Mouse (Mus musculus): ENCODE results near the gene Ncoa3. TPM values are rescaled to one million over a fixed set of nuclear protein-coding genes. Genes with fewer than 3 reads are reported as not detected.

Gene Ncoa3
- 73.6 and 83.4 TPM in 2 replicates for total RNA-seq (2012; rRNA removed)

DNA sequence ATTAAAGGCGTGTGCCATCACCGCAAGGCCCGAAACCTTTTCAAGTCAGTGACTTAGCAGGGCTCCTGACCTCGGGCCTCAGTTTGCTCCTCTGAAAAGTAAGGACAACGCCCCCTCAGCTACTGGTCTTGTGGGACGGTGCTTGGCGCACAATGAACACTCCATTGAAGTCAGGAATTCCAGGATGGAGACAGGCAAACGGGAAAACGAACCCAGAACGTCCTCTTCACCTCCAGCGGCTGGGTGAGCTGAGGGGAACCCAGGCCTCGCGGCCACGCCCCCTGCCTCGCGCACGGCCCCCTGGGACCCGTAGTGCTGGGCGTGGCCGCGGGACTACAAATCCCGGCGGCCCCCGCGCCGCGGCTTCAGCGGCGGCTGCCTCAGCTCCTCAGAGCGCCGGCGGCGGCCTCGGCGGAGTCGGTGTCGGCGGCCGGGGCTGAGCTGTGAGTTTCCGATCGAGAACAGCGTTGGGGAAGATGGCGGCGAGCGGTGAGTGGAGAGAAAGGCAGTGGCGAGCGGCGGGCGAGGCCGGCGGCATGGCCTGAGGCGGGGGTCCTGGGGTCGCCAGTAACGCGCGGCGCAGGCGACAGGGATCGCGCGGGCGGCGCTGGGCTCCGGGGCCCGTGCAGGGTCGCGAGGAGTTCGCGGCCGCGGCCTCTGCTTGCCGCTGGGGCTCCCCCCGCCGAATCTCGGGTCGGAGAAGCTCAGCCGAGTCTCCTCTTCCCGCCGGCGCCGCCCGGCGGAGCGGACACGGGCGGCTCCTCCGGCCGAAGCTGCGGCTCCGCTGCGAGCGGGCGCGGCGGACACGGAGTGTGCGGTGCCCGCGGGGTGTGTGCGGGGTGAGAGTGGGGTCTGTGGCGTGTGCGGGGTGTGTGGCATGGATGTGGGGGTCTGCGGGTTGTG, at the start of gene Ncoa3:
TSS of gene Ncoa3 (plus strand) at position 367 of the 903 bp plus-strand sequence.
- H3K36me3 ChIP-seq (ENCODE audit: control insufficient read depth, insufficient read depth, low read length, poor library complexity, severe bottlenecking): no peaks in the 10 kb centered on the region; the same call in 1 of the 2 replicates
- peaks cover 7 to 16% of the 10 kb centered on the region in 2 experiments for H3K4me1 ChIP-seq (ENCODE audit: control insufficient read depth in 2 of 2, insufficient read depth in 2 of 2, low read length in 2 of 2, poor library complexity in 1 of 2)
- in situ Hi-C loops (cut with MboI; ENCODE audit: low sequenced_read_pairs in 2 of 2, unreplicated experiment in 2 of 2): no loop called here
- 0 out of 2 replicates have a peak, but pooled peaks have one; percentile 9 for TF ChIP-seq ZC3H11A (IDR thresholded peaks at IDR 0.05; ENCODE audit: borderline replicate concordance, low read depth, low read length)
- peak; percentile 98 for TF ChIP-seq HCFC1 (IDR thresholded peaks at IDR 0.05; ENCODE audit: borderline replicate concordance, insufficient read depth, low read length)
- TF ChIP-seq ZNF384 (IDR thresholded peaks at IDR 0.05; ENCODE audit: low read depth, low read length): no peak
- H3K9me3 ChIP-seq (ENCODE audit: control insufficient read depth, insufficient read depth, low read depth, low read length): no peaks in the 10 kb centered on the region
- H3K27ac ChIP-seq (ENCODE audit: insufficient read depth, low read depth, low read length, poor library complexity, severe bottlenecking): peak within 1 kb of the TSS; percentile 83
- H3K4me3 ChIP-seq (ENCODE audit: insufficient read depth in 1 of 2, low read depth in 1 of 2, low read length in 2 of 2, poor library complexity in 1 of 2, severe bottlenecking in 1 of 2): peak within 1 kb of the TSS; percentile 82 to 99
- peak; percentile 92 for DNase-seq (ENCODE audit: low read depth, low spot score)
- H3K9ac ChIP-seq (ENCODE audit: insufficient read depth, low read depth, low read length, poor library complexity, severe bottlenecking): peak within 1 kb of the TSS; percentile 93

- TF ChIP-seq CHD2 (IDR thresholded peaks at IDR 0.05; ENCODE audit: low read depth, low read length): no peak
- no peak for TF ChIP-seq MAFK (IDR thresholded peaks at IDR 0.05; ENCODE audit: insufficient read depth, low read depth, low read length)
- TF ChIP-seq ZC3H11A (IDR thresholded peaks at IDR 0.05; ENCODE audit: borderline replicate concordance, low read depth, low read length): no peak
- TF ChIP-seq ZNF384 (IDR thresholded peaks at IDR 0.05; ENCODE audit: low read depth, low read length): no peak
- no peak for TF ChIP-seq HCFC1 (IDR thresholded peaks at IDR 0.05; ENCODE audit: borderline replicate concordance, insufficient read depth, low read length)
- DNase-seq (ENCODE audit: low read depth, low spot score): no peak
- no peak overlapping the region for H3K9ac ChIP-seq (ENCODE audit: insufficient read depth, low read depth, low read length, poor library complexity, severe bottlenecking)
- H3K4me1 ChIP-seq (ENCODE audit: control insufficient read depth in 2 of 2, insufficient read depth in 2 of 2, low read length in 2 of 2, poor library complexity in 1 of 2): peaks cover 0 to 5% of the 10 kb centered on the region in 2 experiments; a peak in 1 of 4 replicates
- in situ Hi-C loops (cut with MboI; ENCODE audit: low sequenced_read_pairs in 2 of 2, unreplicated experiment in 2 of 2): no loop called here
- no peaks in the 10 kb centered on the region for H3K9me3 ChIP-seq (ENCODE audit: control insufficient read depth, insufficient read depth, low read depth, low read length)
- H3K4me3 ChIP-seq (ENCODE audit: insufficient read depth in 1 of 2, low read depth in 1 of 2, low read length in 2 of 2, poor library complexity in 1 of 2, severe bottlenecking in 1 of 2): no peak overlapping the region
- no peak overlapping the region; the same call in 1 of the 2 replicates for H3K27ac ChIP-seq (ENCODE audit: insufficient read depth, low read depth, low read length, poor library complexity, severe bottlenecking)
- H3K36me3 ChIP-seq (ENCODE audit: control insufficient read depth, insufficient read depth, low read length, poor library complexity, severe bottlenecking): no peaks in the 10 kb centered on the region
Observed at GRCm38 (mm10) chr2:165943113-165943512, 49.3 kb upstream of the Ncoa3 start.

- H3K27ac ChIP-seq (ENCODE audit: insufficient read depth, low read depth, low read length, poor library complexity, severe bottlenecking): no peak overlapping the region
- no peak for DNase-seq (ENCODE audit: low read depth, low spot score)
- no peaks in the 10 kb centered on the region for H3K36me3 ChIP-seq (ENCODE audit: control insufficient read depth, insufficient read depth, low read length, poor library complexity, severe bottlenecking)
- H3K4me1 ChIP-seq (ENCODE audit: control insufficient read depth in 2 of 2, insufficient read depth in 2 of 2, low read length in 2 of 2, poor library complexity in 1 of 2): peaks cover 0 to 3% of the 10 kb centered on the region in 2 experiments; a peak in 1 of 4 replicates
- TF ChIP-seq HCFC1 (IDR thresholded peaks at IDR 0.05; ENCODE audit: borderline replicate concordance, insufficient read depth, low read length) (no peak), CHD2 (IDR thresholded peaks at IDR 0.05; ENCODE audit: low read depth, low read length) (no peak), MAFK (IDR thresholded peaks at IDR 0.05; ENCODE audit: insufficient read depth, low read depth, low read length) (no peak), ZNF384 (IDR thresholded peaks at IDR 0.05; ENCODE audit: low read depth, low read length) (no peak), ZC3H11A (IDR thresholded peaks at IDR 0.05; ENCODE audit: borderline replicate concordance, low read depth, low read length) (no peak)
- in situ Hi-C loops (cut with MboI; ENCODE audit: low sequenced_read_pairs in 2 of 2, unreplicated experiment in 2 of 2): no loop called here
- H3K9me3 ChIP-seq (ENCODE audit: control insufficient read depth, insufficient read depth, low read depth, low read length): no peaks in the 10 kb centered on the region
- H3K9ac ChIP-seq (ENCODE audit: insufficient read depth, low read depth, low read length, poor library complexity, severe bottlenecking): no peak overlapping the region
- H3K4me3 ChIP-seq (ENCODE audit: insufficient read depth in 1 of 2, low read depth in 1 of 2, low read length in 2 of 2, poor library complexity in 1 of 2, severe bottlenecking in 1 of 2): no peak overlapping the region
Observed at GRCm38 (mm10) chr2:165944576-165945351, 47.7 kb upstream of the Ncoa3 start.

DNA sequence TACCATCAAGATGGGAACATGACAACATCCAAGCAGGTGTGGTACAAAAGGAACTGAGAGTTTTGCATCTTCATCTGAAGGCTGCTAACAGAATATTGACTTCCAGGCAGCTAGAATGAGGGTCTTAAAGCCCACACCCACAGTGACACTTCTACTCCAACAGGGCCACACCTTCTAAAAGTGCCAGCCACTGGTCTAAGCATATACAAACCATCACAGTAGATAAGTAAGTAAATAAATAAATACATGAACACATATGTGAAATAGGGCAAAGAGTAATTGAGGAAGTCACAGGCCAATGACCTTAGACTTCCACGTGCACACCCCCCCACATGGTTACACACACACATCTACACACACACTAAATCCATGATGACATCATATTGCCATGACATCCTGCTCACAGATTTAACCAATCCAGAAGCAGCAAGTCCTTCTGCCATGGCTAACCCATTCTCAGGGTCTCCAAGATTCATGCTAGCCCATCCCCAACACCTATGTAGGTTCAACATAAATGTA, 46.3 kb upstream of the Ncoa3 start:
- in situ Hi-C loops (cut with MboI; ENCODE audit: low sequenced_read_pairs in 2 of 2, unreplicated experiment in 2 of 2): no loop called here

More for the DNA sequence above, 46.3 kb upstream of the Ncoa3 start:
- Histone ChIP-seq H3K9me3 (ENCODE audit: control insufficient read depth, insufficient read depth, low read depth, low read length) (no peaks in the 10 kb centered on the region), H3K4me3 (ENCODE audit: insufficient read depth in 1 of 2, low read depth in 1 of 2, low read length in 2 of 2, poor library complexity in 1 of 2, severe bottlenecking in 1 of 2) (no peak overlapping the region), H3K36me3 (ENCODE audit: control insufficient read depth, insufficient read depth, low read length, poor library complexity, severe bottlenecking) (no peaks in the 10 kb centered on the region), H3K27ac (ENCODE audit: insufficient read depth, low read depth, low read length, poor library complexity, severe bottlenecking) (no peak overlapping the region), H3K9ac (ENCODE audit: insufficient read depth, low read depth, low read length, poor library complexity, severe bottlenecking) (no peak overlapping the region), H3K4me1 (ENCODE audit: control insufficient read depth in 2 of 2, insufficient read depth in 2 of 2, low read length in 2 of 2, poor library complexity in 1 of 2) (peaks cover 0 to 2% of the 10 kb centered on the region in 2 experiments; a peak in 1 of 4 replicates)
- TF ChIP-seq MAFK (IDR thresholded peaks at IDR 0.05; ENCODE audit: insufficient read depth, low read depth, low read length) (no peak), CHD2 (IDR thresholded peaks at IDR 0.05; ENCODE audit: low read depth, low read length) (no peak), HCFC1 (IDR thresholded peaks at IDR 0.05; ENCODE audit: borderline replicate concordance, insufficient read depth, low read length) (no peak), ZNF384 (IDR thresholded peaks at IDR 0.05; ENCODE audit: low read depth, low read length) (no peak), ZC3H11A (IDR thresholded peaks at IDR 0.05; ENCODE audit: borderline replicate concordance, low read depth, low read length) (no peak)
- no peak for DNase-seq (ENCODE audit: low read depth, low spot score)

All from ES-E14 (cell line).